Mouse (Mus musculus) limb, embryonic 12.5 days (tissue): Measurements from ENCODE around the gene Wfs1. TPM values are rescaled to one million over a fixed set of nuclear protein-coding genes. Genes with fewer than 3 reads are reported as not detected.

Experiments
- polyA plus RNA-seq: library from polyadenylated mRNA; unstranded; fragments of >200 nt; fragmentation: Nextera tagmentation; extraction: Ambion mirVana; gene quantifications from 2 replicates; pipeline ENCODE4 v1.2.1, GENCODE M21; 2016

Gene Wfs1
- polyA plus RNA-seq, 1 experiment from 2014 or later: 7.5 TPM

Other genes with a start within 250 kb of the Wfs1 start
- 32.5 and 34.5 TPM in 2 replicates for gene Bloc1s4, start 240.6 kb downstream of the Wfs1 start, polyA plus RNA-seq
- gene Mrfap1, start 192.4 kb downstream of the Wfs1 start, polyA plus RNA-seq: 685 and 692 TPM in 2 replicates
- 6.9 and 7.8 TPM in 2 replicates for gene Man2b2, start 158.6 kb downstream of the Wfs1 start, polyA plus RNA-seq
- 0.17 and 0.31 TPM in 2 replicates for gene Ppp2r2c, start 120.7 kb downstream of the Wfs1 start, polyA plus RNA-seq
- not detected in 2 replicates for gene Gm1043, start 96.2 kb upstream of the Wfs1 start, polyA plus RNA-seq